Mouse (Mus musculus) testis, adult 2 months (tissue): ENCODE data around the gene Tnfrsf11a.

ENCODE experiments used
- CTCF ChIP-seq: fragments of 200-500 bp; IDR thresholded peaks from 2 replicates; pipeline ENCODE4 v1.5.1; 2012; ENCODE audit warnings: low read depth, mild to moderate bottlenecking, inconsistent platforms, low read length, moderate library complexity; ENCODE audit not compliant: control insufficient read depth, insufficient read depth, insufficient replicate concordance
- POLR2A ChIP-seq: fragments of 200-500 bp; IDR thresholded peaks from 2 replicates; pipeline ENCODE4 v1.6.1; 2012; ENCODE audit warnings: low read depth, mild to moderate bottlenecking, inconsistent platforms, low read length, moderate library complexity; ENCODE audit not compliant: control insufficient read depth

DNA sequence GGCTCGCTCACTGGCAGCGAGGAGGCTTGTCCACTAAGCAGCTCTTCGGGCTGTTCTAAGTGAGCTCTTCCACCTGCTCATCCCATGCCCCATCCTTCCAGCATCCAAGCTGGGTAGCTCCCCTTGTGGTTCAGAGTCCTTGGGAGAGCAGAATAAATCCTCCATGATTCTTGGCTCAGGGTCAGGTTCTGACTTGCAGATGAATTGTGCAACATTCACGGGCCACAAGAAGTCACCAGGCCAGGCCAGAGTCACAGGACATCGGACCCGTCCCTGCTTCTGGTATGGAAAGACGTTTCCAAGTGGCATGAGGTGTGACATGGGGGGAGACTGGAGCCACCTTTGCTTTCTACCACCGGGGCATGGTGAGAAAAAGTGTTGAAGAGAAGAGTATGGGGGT lies 68.3 kb downstream of the Tnfrsf11a start:
- no peak for TF ChIP-seq CTCF
- no peak for TF ChIP-seq POLR2A
